Mouse (Mus musculus): Measurements from ENCODE around the gene Coil. TPM values are rescaled to one million over a fixed set of nuclear protein-coding genes. Genes with fewer than 3 reads are reported as not detected.

Gene Coil
- polyA plus RNA-seq, 1 experiment from 2014 or later = 21.3 TPM

GRCm38 (mm10) chr11:89005473-89005872, 35.4 kb downstream of the Coil start:
- Histone ChIP-seq H3K4me3 (ENCODE audit: low read depth, low read length) (no peak overlapping the region), H3K36me3 (ENCODE audit: control insufficient read depth, insufficient read depth, low read length) (no peaks in the 10 kb centered on the region), H3K27me3 (ENCODE audit: control insufficient read depth, insufficient read depth, low read length) (peaks cover under 1% of the 10 kb centered on the region; the same call in 1 of the 2 replicates), H3K4me1 (ENCODE audit: control insufficient read depth, insufficient read depth, low read length) (no peaks in the 10 kb centered on the region), H3K4me2 (ENCODE audit: low read depth) (no peak overlapping the region), H3K27ac (ENCODE audit: low read depth, low read length) (no peak overlapping the region), H3K9me3 (ENCODE audit: control insufficient read depth, low read length) (no peaks in the 10 kb centered on the region), H3K9ac (ENCODE audit: low read length) (no peak overlapping the region)
- no peak for ATAC-seq (ENCODE audit: insufficient read depth, low FRiP score, low TSS enrichment)
- 67% methylated on average over 5 of the region's 5 CpGs for WGBS
- DNase-seq (ENCODE audit: low spot score) = no peak

DNA sequence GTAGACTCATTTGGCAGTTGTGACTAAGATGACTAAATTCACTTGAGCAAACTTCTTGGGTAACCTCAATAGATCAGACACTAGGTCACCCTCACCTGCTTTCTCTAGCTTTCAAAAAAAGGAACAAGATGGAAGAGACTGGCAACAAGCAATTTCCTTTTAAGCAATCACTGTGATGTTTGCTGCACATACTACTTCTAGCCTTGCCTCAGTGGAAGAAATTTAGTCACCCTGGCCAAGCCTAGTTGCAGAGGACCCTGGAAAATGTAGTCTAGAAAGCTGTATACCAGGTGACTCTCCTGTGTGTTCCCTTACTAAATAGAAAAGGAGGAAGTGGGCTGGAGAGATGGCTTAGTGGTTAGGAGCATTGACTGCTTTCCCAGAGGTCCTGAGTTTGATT, 36.4 kb downstream of the Coil start:
- Histone ChIP-seq H3K4me1 (ENCODE audit: control insufficient read depth, insufficient read depth, low read length) (no peaks in the 10 kb centered on the region), H3K27me3 (ENCODE audit: control insufficient read depth, insufficient read depth, low read length) (no peaks in the 10 kb centered on the region), H3K9ac (ENCODE audit: low read length) (no peak overlapping the region), H3K4me2 (ENCODE audit: low read depth) (no peak overlapping the region), H3K4me3 (ENCODE audit: low read depth, low read length) (no peak overlapping the region), H3K9me3 (ENCODE audit: control insufficient read depth, low read length) (no peaks in the 10 kb centered on the region), H3K27ac (ENCODE audit: low read depth, low read length) (no peak overlapping the region), H3K36me3 (ENCODE audit: control insufficient read depth, insufficient read depth, low read length) (no peaks in the 10 kb centered on the region)
- ATAC-seq (ENCODE audit: insufficient read depth, low FRiP score, low TSS enrichment) (no peak), DNase-seq (ENCODE audit: low spot score) (no peak)

GRCm38 (mm10) chr11:89007582-89007981, 37.5 kb downstream of the Coil start:
- 83% methylated on average over 3 of the region's 3 CpGs for WGBS

GRCm38 (mm10) chr11:89009066-89009465, 39.0 kb downstream of the Coil start:
- Histone ChIP-seq H3K36me3 (ENCODE audit: control insufficient read depth, insufficient read depth, low read length) (no peaks in the 10 kb centered on the region), H3K4me2 (ENCODE audit: low read depth) (no peak overlapping the region), H3K27ac (ENCODE audit: low read depth, low read length) (no peak overlapping the region), H3K4me3 (ENCODE audit: low read depth, low read length) (no peak overlapping the region), H3K9ac (ENCODE audit: low read length) (no peak overlapping the region), H3K27me3 (ENCODE audit: control insufficient read depth, insufficient read depth, low read length) (no peaks in the 10 kb centered on the region), H3K9me3 (ENCODE audit: control insufficient read depth, low read length) (no peaks in the 10 kb centered on the region), H3K4me1 (ENCODE audit: control insufficient read depth, insufficient read depth, low read length) (no peaks in the 10 kb centered on the region)
- ATAC-seq (ENCODE audit: insufficient read depth, low FRiP score, low TSS enrichment) (no peak), DNase-seq (ENCODE audit: low spot score) (no peak)
- 93% methylated on average over 9 of the region's 9 CpGs for WGBS

More at GRCm38 (mm10) chr11:89007582-89007981, 37.5 kb downstream of the Coil start:
- no peaks in the 10 kb centered on the region for H3K4me1 ChIP-seq (ENCODE audit: control insufficient read depth, insufficient read depth, low read length)
- no peaks in the 10 kb centered on the region for H3K27me3 ChIP-seq (ENCODE audit: control insufficient read depth, insufficient read depth, low read length)
- no peak overlapping the region for H3K4me3 ChIP-seq (ENCODE audit: low read depth, low read length)
- ATAC-seq (ENCODE audit: insufficient read depth, low FRiP score, low TSS enrichment) = no peak
- H3K4me2 ChIP-seq (ENCODE audit: low read depth) = no peak overlapping the region
- no peak overlapping the region for H3K27ac ChIP-seq (ENCODE audit: low read depth, low read length)
- no peak overlapping the region for H3K9ac ChIP-seq (ENCODE audit: low read length)
- no peaks in the 10 kb centered on the region for H3K9me3 ChIP-seq (ENCODE audit: control insufficient read depth, low read length)
- no peak for DNase-seq (ENCODE audit: low spot score)
- H3K36me3 ChIP-seq (ENCODE audit: control insufficient read depth, insufficient read depth, low read length) = no peaks in the 10 kb centered on the region

- no peak for ATAC-seq (ENCODE audit: insufficient read depth, low FRiP score, low TSS enrichment)
- H3K36me3 ChIP-seq (ENCODE audit: control insufficient read depth, insufficient read depth, low read length) = no peaks in the 10 kb centered on the region
- no peaks in the 10 kb centered on the region for H3K9me3 ChIP-seq (ENCODE audit: control insufficient read depth, low read length)
- DNase-seq (ENCODE audit: low spot score) = no peak
- 88% methylated on average over 7 of the region's 7 CpGs for WGBS
- H3K9ac ChIP-seq (ENCODE audit: low read length) = no peak overlapping the region
- no peak overlapping the region for H3K4me2 ChIP-seq (ENCODE audit: low read depth)
- no peak overlapping the region for H3K4me3 ChIP-seq (ENCODE audit: low read depth, low read length)
- no peaks in the 10 kb centered on the region for H3K27me3 ChIP-seq (ENCODE audit: control insufficient read depth, insufficient read depth, low read length)
- H3K4me1 ChIP-seq (ENCODE audit: control insufficient read depth, insufficient read depth, low read length) = no peaks in the 10 kb centered on the region
- H3K27ac ChIP-seq (ENCODE audit: low read depth, low read length) = no peak overlapping the region
These were observed 39.4 kb downstream of the Coil start for GRCm38 (mm10) chr11:89009496-89009895.

GRCm38 (mm10) chr11:89012241-89012640, 42.2 kb downstream of the Coil start:
- Histone ChIP-seq H3K9ac (ENCODE audit: low read length) (no peak overlapping the region), H3K4me3 (ENCODE audit: low read depth, low read length) (no peak overlapping the region), H3K4me1 (ENCODE audit: control insufficient read depth, insufficient read depth, low read length) (no peaks in the 10 kb centered on the region), H3K27me3 (ENCODE audit: control insufficient read depth, insufficient read depth, low read length) (no peaks in the 10 kb centered on the region), H3K9me3 (ENCODE audit: control insufficient read depth, low read length) (no peaks in the 10 kb centered on the region), H3K36me3 (ENCODE audit: control insufficient read depth, insufficient read depth, low read length) (no peaks in the 10 kb centered on the region), H3K27ac (ENCODE audit: low read depth, low read length) (no peak overlapping the region), H3K4me2 (ENCODE audit: low read depth) (no peak overlapping the region)
- ATAC-seq (ENCODE audit: insufficient read depth, low FRiP score, low TSS enrichment) = no peak
- 88% methylated on average over 5 of the region's 5 CpGs for WGBS
- no peak for DNase-seq (ENCODE audit: low spot score)

DNA sequence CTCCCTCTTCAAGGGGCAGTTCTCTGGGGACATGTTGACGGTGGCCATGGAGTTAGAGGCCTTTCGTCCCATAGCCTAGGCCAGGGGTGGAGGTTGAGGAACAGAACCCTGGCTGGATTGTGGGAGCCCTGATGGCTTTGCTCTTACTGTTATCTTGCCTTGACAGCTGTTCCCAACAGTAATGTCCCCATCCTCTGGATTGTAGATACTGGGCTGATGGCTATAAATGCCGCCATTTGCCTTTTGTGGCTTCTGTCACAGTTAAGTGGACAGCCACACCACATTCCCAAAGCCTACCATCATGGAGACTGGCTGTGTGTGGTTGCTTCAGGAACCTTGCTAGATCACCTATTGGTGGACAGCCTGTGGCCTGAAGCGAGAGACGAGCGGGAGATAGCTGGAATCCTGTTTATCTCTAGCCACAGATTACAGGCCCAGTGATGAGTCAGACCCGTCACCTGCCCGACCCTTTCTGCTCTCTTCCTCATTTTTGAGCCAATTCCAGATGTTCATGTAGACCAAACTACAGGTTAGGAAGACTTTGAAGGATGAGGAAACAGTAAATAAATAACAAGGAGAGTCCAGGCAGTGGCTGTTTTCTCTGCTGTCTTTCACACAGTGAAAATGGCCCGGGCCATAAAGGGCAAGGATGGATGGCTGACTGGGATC, 47.6 kb downstream of the Coil start:
- Histone ChIP-seq H3K27ac (ENCODE audit: low read depth, low read length) (no peak overlapping the region), H3K9ac (ENCODE audit: low read length) (no peak overlapping the region), H3K9me3 (ENCODE audit: control insufficient read depth, low read length) (no peaks in the 10 kb centered on the region), H3K27me3 (ENCODE audit: control insufficient read depth, insufficient read depth, low read length) (no peaks in the 10 kb centered on the region), H3K4me1 (ENCODE audit: control insufficient read depth, insufficient read depth, low read length) (no peaks in the 10 kb centered on the region), H3K4me3 (ENCODE audit: low read depth, low read length) (no peak overlapping the region), H3K36me3 (ENCODE audit: control insufficient read depth, insufficient read depth, low read length) (no peaks in the 10 kb centered on the region), H3K4me2 (ENCODE audit: low read depth) (no peak overlapping the region)
- no peak for DNase-seq (ENCODE audit: low spot score)
- WGBS = 85% methylated on average over 9 of the region's 9 CpGs
- no peak for ATAC-seq (ENCODE audit: insufficient read depth, low FRiP score, low TSS enrichment)

DNA sequence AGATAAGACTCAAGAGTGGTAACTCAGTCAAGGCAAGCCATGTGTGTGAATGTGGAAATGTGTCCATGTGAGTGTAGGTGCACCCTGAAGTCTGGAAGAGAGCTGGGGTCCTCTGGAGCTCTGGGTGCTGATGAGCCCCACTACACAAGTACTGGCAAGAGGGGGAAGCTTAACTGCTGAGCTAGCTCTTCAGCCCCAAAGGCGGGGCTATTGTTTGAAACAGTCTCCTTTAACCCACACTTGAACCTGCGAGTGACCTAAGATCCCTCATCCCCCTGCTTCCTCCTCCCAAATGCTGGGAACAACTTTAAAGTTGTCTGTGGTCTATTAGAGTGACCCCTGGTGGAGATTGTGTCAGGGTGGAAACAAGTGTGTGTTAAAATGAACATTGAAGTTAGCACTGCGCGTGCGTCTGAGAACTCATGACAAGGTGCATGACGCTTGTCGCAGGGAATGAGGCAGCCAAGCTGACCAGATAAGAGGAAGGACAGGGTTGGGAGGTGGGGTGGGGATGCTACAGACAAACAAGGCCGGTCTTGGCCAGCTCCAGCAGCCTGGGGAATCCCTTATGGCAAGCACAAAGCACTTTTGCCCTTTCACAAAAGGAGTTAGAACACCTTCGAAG, 50.7 kb downstream of the Coil start:
- Histone ChIP-seq H3K27ac (ENCODE audit: low read depth, low read length) (no peak overlapping the region), H3K4me3 (ENCODE audit: low read depth, low read length) (no peak overlapping the region), H3K4me2 (ENCODE audit: low read depth) (no peak overlapping the region), H3K36me3 (ENCODE audit: control insufficient read depth, insufficient read depth, low read length) (no peaks in the 10 kb centered on the region), H3K4me1 (ENCODE audit: control insufficient read depth, insufficient read depth, low read length) (no peaks in the 10 kb centered on the region), H3K9me3 (ENCODE audit: control insufficient read depth, low read length) (no peaks in the 10 kb centered on the region), H3K9ac (ENCODE audit: low read length) (no peak overlapping the region), H3K27me3 (ENCODE audit: control insufficient read depth, insufficient read depth, low read length) (no peaks in the 10 kb centered on the region)
- DNase-seq (ENCODE audit: low spot score) (no peak), ATAC-seq (ENCODE audit: insufficient read depth, low FRiP score, low TSS enrichment) (no peak)
- WGBS = 73% methylated on average over 9 of the region's 9 CpGs

GRCm38 (mm10) chr11:89021687-89022086, 51.6 kb downstream of the Coil start:
- 83% methylated on average over 7 of the region's 7 CpGs for WGBS
- Histone ChIP-seq H3K4me2 (ENCODE audit: low read depth) (no peak overlapping the region), H3K27me3 (ENCODE audit: control insufficient read depth, insufficient read depth, low read length) (no peaks in the 10 kb centered on the region), H3K9me3 (ENCODE audit: control insufficient read depth, low read length) (no peaks in the 10 kb centered on the region), H3K4me1 (ENCODE audit: control insufficient read depth, insufficient read depth, low read length) (no peaks in the 10 kb centered on the region), H3K27ac (ENCODE audit: low read depth, low read length) (no peak overlapping the region), H3K4me3 (ENCODE audit: low read depth, low read length) (no peak overlapping the region), H3K9ac (ENCODE audit: low read length) (no peak overlapping the region), H3K36me3 (ENCODE audit: control insufficient read depth, insufficient read depth, low read length) (no peaks in the 10 kb centered on the region)
- no peak for DNase-seq (ENCODE audit: low spot score)
- ATAC-seq (ENCODE audit: insufficient read depth, low FRiP score, low TSS enrichment) = no peak

All from neural tube, embryonic 11.5 days (tissue).